Mouse (Mus musculus): ENCODE results near the gene 4933416C03Rik.

GRCm38 (mm10) chr10:116162338-116162737 lies 48.6 kb upstream of the 4933416C03Rik start:
- no peak for TF ChIP-seq CTCF (IDR thresholded peaks at IDR 0.05; ENCODE audit: extremely low read depth, insufficient read depth, insufficient read length, insufficient replicate concordance)
- TF ChIP-seq POLR2A (IDR thresholded peaks at IDR 0.05; ENCODE audit: low read depth, low read length) = no peak
